Mouse (Mus musculus): Measurements from ENCODE around the gene Myo1b. TPM values are rescaled to one million over a fixed set of nuclear protein-coding genes. Genes with fewer than 3 reads are reported as not detected.

The Myo1b gene
- 0.82 TPM for polyA plus RNA-seq (2017; shearing (Covaris generic))

DNA sequence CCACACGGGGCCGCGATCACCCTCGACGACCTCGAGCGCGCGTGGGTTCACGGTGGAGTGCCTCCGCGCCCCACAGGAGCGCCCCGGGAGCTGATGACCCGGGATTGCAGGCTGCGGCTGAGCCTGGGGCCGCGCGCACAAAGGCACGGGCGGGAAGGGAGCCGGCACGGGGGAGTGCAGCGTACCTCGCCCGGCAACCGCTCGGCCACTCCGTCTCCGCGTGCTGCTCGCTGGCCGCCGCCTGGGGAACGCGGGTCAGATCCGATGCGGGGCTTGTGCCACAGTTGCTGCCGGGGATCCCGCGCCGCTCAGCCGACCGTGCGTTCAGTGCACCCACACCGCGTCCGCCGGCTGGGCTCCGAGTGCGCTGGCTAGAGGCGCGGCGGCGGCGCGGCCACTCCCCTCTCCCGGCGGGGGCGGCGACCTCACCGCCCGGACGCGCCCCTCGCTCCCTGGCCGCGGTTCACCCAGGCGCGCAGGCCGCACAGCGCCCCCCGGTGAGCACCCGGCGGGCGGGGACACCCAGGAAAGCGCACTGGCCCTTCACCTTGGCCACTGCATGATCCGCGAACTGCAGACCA is at the start of gene Myo1b:
Gene Myo1b (minus strand): TSS at position 496 of the 581 bp plus-strand sequence.

Other genes with a start within 250 kb of the Myo1b start
- gene Stat4, start 71.1 kb upstream of the Myo1b start, polyA plus RNA-seq (2017; shearing (Covaris generic)), result 239 TPM
- gene Stat1, start 203.4 kb upstream of the Myo1b start, polyA plus RNA-seq (2017; shearing (Covaris generic)), result 1,293 TPM

Measured in inflammation-experienced regulatory T-cells, adult 16 weeks (primary cell).